Mouse (Mus musculus) erythroblast, embryonic 14.5 days (primary cell): ENCODE data around the gene Tfpi2.

Experiments used
- GATA1 ChIP-seq: IDR thresholded peaks from 2 replicates; pipeline ENCODE4 v1.6.1; 2012; ENCODE audit warnings: low read length, inconsistent platforms, mixed read lengths
- TAL1 ChIP-seq: IDR thresholded peaks from 3 replicates; pipeline ENCODE4 v1.6.1; 2012; ENCODE audit warnings: low read length, inconsistent platforms, mixed read lengths

- no peak for TF ChIP-seq GATA1
- no peak for TF ChIP-seq TAL1
Observed at GRCm38 (mm10) chr6:3936140-3936714, 52.5 kb downstream of the Tfpi2 start.
